Mouse (Mus musculus): ENCODE results near the gene Colgalt2. TPM values are rescaled to one million over a fixed set of nuclear protein-coding genes. Genes with fewer than 3 reads are reported as not detected.
"Not testable (repeated sequence)": the region's sequence is repeated elsewhere in the genome, so short reads cannot be mapped to it uniquely, and the experiment has no call there.

Gene Colgalt2
- 3.7 and 3.9 TPM in 2 replicates for polyA plus RNA-seq (2015; fragmentation: Nextera tagmentation; extraction: Ambion mirVana)

DNA sequence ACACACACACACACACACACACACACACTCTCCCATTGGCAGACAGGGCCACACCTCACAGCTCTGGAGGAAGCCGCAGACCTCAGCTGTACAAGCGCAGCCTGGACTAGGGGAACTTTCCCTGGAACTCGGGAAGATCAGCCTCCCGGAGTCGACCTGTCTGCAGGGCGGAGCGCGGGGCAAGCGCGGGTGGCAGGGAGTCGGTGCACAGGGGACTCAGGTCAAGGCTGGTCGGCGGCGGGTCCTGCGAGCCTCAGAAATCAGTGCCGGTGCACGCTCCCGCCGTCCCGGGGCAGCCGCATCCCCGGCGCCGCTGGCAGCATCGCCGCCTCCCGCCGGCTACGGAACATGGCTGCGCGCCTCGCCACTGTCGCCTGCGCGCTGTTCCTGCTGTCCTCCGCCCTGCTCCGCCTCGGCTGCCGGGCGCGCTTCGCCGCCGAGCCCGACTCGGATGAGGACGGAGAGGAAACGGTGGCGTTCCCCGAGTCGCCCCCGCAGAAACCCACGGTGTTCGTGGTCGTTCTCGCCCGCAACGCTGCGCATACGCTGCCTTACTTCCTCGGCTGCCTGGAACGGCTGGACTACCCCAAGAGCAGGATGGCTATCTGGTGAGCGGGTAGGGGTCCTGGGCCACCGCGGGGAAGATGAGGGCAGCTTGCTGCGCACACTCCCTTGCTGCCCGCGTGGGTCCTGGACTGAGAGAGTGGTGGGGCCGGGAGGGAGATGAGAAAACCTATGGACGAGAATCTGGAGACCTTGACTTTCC lies at the start of gene Colgalt2:
Colgalt2 (plus strand) TSS at position 41 of the 766 bp plus-strand sequence.
- H3K4me1 ChIP-seq: peaks cover 12% of the 10 kb centered on the region
- peak within 1 kb of the TSS; percentile 67 for H3K27ac ChIP-seq (replicated peaks)
- peaks cover 4% of the 10 kb centered on the region; the same call in 1 of the 2 replicates for H3K27me3 ChIP-seq (replicated peaks)
- H3K9ac ChIP-seq (replicated peaks): peak within 1 kb of the TSS; percentile 59
- no peaks in the 10 kb centered on the region for H3K36me3 ChIP-seq
- ATAC-seq (ENCODE audit: low FRiP score): peak; percentile 79
- peak within 1 kb of the TSS; percentile 95 for H3K4me2 ChIP-seq
- peak within 1 kb of the TSS; percentile 69 for H3K4me3 ChIP-seq (replicated peaks)
- H3K9me3 ChIP-seq (replicated peaks): no peaks in the 10 kb centered on the region
- WGBS: under 1% methylated on average over 70 of the region's 70 CpGs

DNA sequence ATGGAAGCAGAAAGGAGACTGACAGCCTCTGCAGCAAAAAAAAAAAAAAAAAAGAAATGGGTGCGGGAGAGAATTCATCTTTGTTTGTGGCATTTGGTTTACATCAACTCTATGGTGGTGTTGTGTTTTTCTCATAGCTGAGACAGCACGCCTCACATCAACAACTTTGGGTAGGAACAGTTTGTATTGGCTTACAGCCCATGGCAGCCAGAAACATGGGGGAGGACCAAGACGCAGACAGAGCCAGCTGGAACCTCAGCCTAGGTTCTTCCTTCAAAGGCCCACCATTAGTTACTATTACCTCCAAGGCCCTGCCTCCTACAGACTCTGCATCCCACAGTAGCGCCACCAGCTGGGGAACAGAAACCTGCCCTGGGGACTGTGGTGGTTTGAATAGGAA lies 42.9 kb upstream of the Colgalt2 start:
- Histone ChIP-seq H3K4me1 (no peaks in the 10 kb centered on the region), H3K4me2 (no peak overlapping the region), H3K27ac (replicated peaks) (no peak overlapping the region), H3K9ac (replicated peaks) (no peak overlapping the region), H3K36me3 (no peaks in the 10 kb centered on the region), H3K9me3 (replicated peaks) (no peaks in the 10 kb centered on the region), H3K27me3 (replicated peaks) (no peaks in the 10 kb centered on the region), H3K4me3 (replicated peaks) (no peak overlapping the region)
- no peak for ATAC-seq (ENCODE audit: low FRiP score)
- 88% methylated on average over 4 of the region's 4 CpGs for WGBS

DNA sequence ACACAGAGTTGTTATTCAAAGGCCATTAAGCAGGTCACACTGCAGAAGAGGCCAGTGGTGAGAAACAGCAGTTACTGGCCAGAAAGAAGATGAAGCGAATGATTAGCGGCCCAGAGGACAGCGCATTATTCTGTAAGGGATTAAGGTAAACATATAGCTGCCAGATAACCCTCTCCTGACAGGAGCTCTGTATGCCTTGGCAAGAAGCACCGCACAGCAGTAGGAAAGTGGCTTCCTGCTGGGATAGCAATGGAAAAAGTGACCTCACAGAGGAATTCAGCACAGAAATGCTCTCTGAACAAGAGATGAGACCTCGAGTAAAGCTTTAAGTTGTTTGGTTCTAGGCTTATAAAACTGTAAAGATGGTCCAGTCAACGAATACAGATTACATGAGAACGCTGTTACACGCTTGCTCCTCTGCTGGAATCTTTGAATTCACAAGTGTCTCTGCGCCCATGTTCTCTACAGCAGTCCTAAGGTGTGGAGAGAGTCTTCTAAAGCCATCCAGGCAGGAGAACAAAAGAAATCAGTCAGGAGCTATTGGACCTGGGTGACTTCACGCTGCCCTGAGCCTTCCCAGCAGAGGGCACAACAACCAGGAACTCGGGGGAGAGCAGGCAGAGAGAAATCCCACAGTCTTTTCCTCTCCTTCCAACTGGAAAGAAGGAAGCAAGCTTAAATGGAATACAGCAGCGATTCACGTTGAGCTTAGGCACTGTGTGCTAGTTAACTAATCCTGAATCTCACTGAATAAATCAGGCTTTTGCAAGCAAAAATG lies 31.1 kb upstream of the Colgalt2 start:
- Histone ChIP-seq H3K9ac (replicated peaks) (no peak overlapping the region), H3K27ac (replicated peaks) (no peak overlapping the region), H3K4me1 (peaks cover 10% of the 10 kb centered on the region), H3K36me3 (no peaks in the 10 kb centered on the region), H3K9me3 (replicated peaks) (no peaks in the 10 kb centered on the region), H3K27me3 (replicated peaks) (no peaks in the 10 kb centered on the region), H3K4me3 (replicated peaks) (no peak overlapping the region), H3K4me2 (no peak overlapping the region)
- WGBS: 52% methylated on average over 13 of the region's 13 CpGs
- ATAC-seq (ENCODE audit: low FRiP score): no peak

GRCm38 (mm10) chr1:152369139-152369538 lies 30.5 kb upstream of the Colgalt2 start:
- Histone ChIP-seq H3K9me3 (replicated peaks) (no peaks in the 10 kb centered on the region), H3K9ac (replicated peaks) (no peak overlapping the region), H3K4me3 (replicated peaks) (no peak overlapping the region), H3K36me3 (no peaks in the 10 kb centered on the region), H3K4me1 (peaks cover 10% of the 10 kb centered on the region), H3K27ac (replicated peaks) (no peak overlapping the region), H3K27me3 (replicated peaks) (no peaks in the 10 kb centered on the region), H3K4me2 (no peak overlapping the region)
- 35% methylated on average over 4 of the region's 4 CpGs for WGBS
- peak; percentile 79; the same call in 1 of the 2 replicates for ATAC-seq (ENCODE audit: low FRiP score)

DNA sequence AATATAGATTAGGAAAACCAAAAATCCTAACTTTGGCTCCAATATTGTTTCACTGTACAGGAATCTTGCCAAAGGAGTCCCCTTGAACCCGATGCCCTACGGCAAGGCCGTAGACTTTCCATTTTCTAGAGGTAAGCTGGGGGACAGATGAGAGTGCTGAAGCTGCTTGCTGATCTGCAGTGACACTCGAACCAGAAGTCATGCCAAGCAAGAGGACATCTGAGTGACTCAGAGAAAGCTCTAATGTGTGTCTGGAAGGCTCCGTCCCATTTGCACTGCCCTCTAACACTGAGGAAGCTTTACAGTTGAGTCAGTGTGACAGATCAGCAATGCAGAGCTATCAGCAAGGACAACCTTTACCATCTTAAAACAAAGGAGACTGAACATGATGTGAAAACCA lies 21.3 kb upstream of the Colgalt2 start:
- no peaks in the 10 kb centered on the region for H3K4me1 ChIP-seq
- H3K4me3 ChIP-seq (replicated peaks): no peak overlapping the region
- no peak overlapping the region for H3K4me2 ChIP-seq
- 91% methylated on average over 5 of the region's 5 CpGs for WGBS
- H3K9me3 ChIP-seq (replicated peaks): no peaks in the 10 kb centered on the region
- no peak overlapping the region for H3K9ac ChIP-seq (replicated peaks)
- ATAC-seq (ENCODE audit: low FRiP score): no peak
- no peak overlapping the region for H3K27ac ChIP-seq (replicated peaks)
- no peaks in the 10 kb centered on the region for H3K27me3 ChIP-seq (replicated peaks)
- H3K36me3 ChIP-seq: no peaks in the 10 kb centered on the region; the same call in 1 of the 2 replicates

DNA sequence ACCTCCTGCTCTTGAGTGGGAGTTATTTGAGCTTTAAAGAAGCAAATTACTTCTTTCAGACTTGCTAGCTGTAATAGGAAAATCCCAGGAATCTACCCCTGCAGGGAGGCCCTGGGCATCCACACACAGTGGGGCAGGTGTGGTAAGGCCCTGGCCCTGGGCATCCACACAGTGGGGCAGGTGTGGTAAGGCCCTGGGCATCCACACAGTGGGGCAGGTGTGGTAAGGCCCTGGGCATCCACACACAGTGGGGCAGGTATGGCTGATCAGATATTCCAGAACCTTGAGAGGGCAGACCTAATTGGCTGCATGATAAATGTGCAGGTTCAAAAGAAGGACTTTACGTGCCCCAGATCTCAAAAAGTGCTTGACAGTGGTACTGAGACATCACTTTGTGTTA lies 15.0 kb upstream of the Colgalt2 start:
- no peaks in the 10 kb centered on the region for H3K9me3 ChIP-seq (replicated peaks)
- H3K4me3 ChIP-seq (replicated peaks): no peak overlapping the region
- H3K27me3 ChIP-seq (replicated peaks): no peaks in the 10 kb centered on the region
- H3K36me3 ChIP-seq: no peaks in the 10 kb centered on the region
- 91% methylated on average over 1 of the region's 1 CpGs for WGBS
- ATAC-seq (ENCODE audit: low FRiP score): no peak
- no peak overlapping the region for H3K4me2 ChIP-seq
- H3K4me1 ChIP-seq: peaks cover 8% of the 10 kb centered on the region
- H3K9ac ChIP-seq (replicated peaks): no peak overlapping the region
- no peak overlapping the region for H3K27ac ChIP-seq (replicated peaks)

GRCm38 (mm10) chr1:152385693-152386092 lies 13.9 kb upstream of the Colgalt2 start:
- Histone ChIP-seq H3K4me3 (replicated peaks) (peak overlapping the region; percentile 91), H3K4me2 (peak overlapping the region; percentile 68), H3K9ac (replicated peaks) (peak overlapping the region; percentile 92)
- H3K9me3 ChIP-seq (replicated peaks); H3K27ac ChIP-seq (replicated peaks); ATAC-seq (ENCODE audit: low FRiP score); H3K4me1 ChIP-seq; H3K36me3 ChIP-seq; H3K27me3 ChIP-seq (replicated peaks): not testable (repeated sequence)
- WGBS: 36% methylated on average over 2 of the region's 4 CpGs

DNA sequence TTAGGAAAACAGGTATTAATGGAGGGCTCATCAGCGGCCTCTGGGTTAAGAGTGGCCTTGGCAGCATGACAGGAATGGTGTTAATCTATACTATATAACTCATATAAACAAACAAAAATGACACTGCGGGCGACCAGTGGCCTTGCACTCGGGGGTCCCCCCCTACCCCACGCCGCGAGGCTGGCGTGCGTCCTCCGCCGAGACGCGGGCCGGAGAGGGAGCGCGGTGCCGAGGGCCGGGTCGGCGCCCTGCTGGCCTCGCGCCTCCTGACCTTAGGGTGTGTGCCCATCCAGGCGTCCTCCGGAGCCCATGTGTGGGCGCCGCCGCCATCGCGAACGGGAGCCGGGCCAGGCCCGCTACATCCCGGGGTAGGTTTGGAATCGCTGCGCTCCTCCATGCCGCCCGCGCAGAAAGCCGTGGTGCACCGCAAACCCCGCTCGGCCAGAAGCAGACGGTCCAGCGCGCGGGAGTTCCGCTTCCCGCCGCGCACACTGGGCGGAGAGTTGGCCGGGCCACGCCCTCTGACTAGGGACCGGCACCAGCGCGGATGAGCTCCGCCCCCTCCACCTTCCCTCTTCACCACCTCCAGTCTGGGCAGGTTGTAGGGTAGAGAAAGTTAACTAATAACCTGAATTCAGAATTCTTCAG lies 13.3 kb upstream of the Colgalt2 start, which contains the start of gene Tsen15:
Tsen15 (minus strand) TSS at position 501 of the 648 bp plus-strand sequence.
- no peak within 1 kb of the TSS for H3K27ac ChIP-seq (replicated peaks)
- peak; percentile 98 for ATAC-seq (ENCODE audit: low FRiP score)
- WGBS: under 1% methylated on average over 57 of the region's 57 CpGs

GRCm38 (mm10) chr1:152389271-152389670 lies 10.4 kb upstream of the Colgalt2 start:
- ATAC-seq (ENCODE audit: low FRiP score): no peak
- H3K4me1 ChIP-seq: peaks cover 8% of the 10 kb centered on the region
- no peak overlapping the region for H3K9ac ChIP-seq (replicated peaks)
- H3K4me3 ChIP-seq (replicated peaks): no peak overlapping the region
- H3K27ac ChIP-seq (replicated peaks): no peak overlapping the region
- no peaks in the 10 kb centered on the region for H3K9me3 ChIP-seq (replicated peaks)
- no peak overlapping the region for H3K4me2 ChIP-seq
- H3K36me3 ChIP-seq: no peaks in the 10 kb centered on the region
- H3K27me3 ChIP-seq (replicated peaks): no peaks in the 10 kb centered on the region

More for the DNA sequence above, 13.3 kb upstream of the Colgalt2 start, which contains the start of gene Tsen15:
- H3K4me2 ChIP-seq: peak within 1 kb of the TSS; percentile 68
- H3K27me3 ChIP-seq (replicated peaks): no peaks in the 10 kb centered on the region
- no peaks in the 10 kb centered on the region for H3K36me3 ChIP-seq
- peak within 1 kb of the TSS; percentile 91 for H3K4me3 ChIP-seq (replicated peaks)
- no peaks in the 10 kb centered on the region for H3K9me3 ChIP-seq (replicated peaks)
- peaks cover 8% of the 10 kb centered on the region for H3K4me1 ChIP-seq
- H3K9ac ChIP-seq (replicated peaks): peak within 1 kb of the TSS; percentile 92

DNA sequence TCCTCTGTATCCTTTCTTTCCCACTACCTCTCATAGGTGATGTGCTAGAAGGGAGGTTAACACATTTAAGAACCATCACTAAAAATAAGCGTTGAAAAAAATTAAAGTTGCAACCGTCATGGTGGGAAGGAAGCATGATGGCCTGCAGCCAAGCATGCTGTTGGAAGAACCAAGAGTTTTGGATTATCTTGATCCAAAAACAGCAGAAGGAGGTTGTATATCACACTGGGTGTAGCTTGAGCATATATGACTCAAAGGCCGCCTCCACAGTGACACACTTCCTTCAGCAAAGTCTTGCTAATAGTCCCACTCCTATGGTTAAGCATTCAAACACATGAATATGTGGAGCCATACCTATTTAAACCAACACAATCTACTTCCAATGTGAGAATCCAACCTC lies 5.5 kb upstream of the Colgalt2 start:
- Histone ChIP-seq H3K9ac (replicated peaks) (no peak overlapping the region), H3K36me3 (no peaks in the 10 kb centered on the region), H3K4me1 (no peaks in the 10 kb centered on the region), H3K4me2 (no peak overlapping the region), H3K4me3 (replicated peaks) (no peak overlapping the region), H3K9me3 (replicated peaks) (no peaks in the 10 kb centered on the region), H3K27me3 (replicated peaks) (no peaks in the 10 kb centered on the region; the same call in 1 of the 2 replicates), H3K27ac (replicated peaks) (no peak overlapping the region)
- 97% methylated on average over 3 of the region's 3 CpGs for WGBS
- ATAC-seq (ENCODE audit: low FRiP score): no peak

DNA sequence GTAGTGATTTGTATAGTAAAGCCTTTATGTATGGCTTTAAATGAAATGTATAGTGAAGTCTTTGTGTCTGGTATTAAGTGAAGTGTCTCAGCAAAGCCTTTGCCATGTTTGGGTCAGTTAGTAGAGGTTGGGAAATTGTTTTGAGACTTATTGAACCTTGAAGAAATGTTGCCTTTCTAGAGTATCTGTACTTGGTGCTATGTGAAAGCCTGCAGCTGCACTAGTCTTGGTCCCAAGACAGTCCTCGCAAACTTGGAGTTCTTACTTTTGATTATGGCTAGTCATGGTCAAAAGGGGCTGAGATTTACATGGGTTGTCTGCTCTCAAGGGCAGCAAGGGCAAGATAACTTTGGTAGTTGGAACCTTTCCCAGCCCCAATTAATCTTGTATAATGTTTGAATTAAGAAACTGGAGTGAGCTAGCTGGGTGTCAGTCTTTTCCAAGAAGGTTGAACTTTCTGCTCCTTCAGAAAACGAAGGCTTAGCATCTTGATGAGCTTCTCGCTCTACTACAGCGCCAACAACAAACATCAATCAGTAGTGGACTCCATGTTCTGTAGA lies 4.6 kb upstream of the Colgalt2 start:
- H3K9me3 ChIP-seq (replicated peaks): no peaks in the 10 kb centered on the region
- H3K4me1 ChIP-seq: no peaks in the 10 kb centered on the region; the same call in 1 of the 2 replicates
- H3K9ac ChIP-seq (replicated peaks): no peak overlapping the region
- H3K27ac ChIP-seq (replicated peaks): no peak overlapping the region
- no peaks in the 10 kb centered on the region; the same call in 1 of the 2 replicates for H3K27me3 ChIP-seq (replicated peaks)
- no peaks in the 10 kb centered on the region for H3K36me3 ChIP-seq
- no peak overlapping the region for H3K4me3 ChIP-seq (replicated peaks)
- no peak overlapping the region for H3K4me2 ChIP-seq
- WGBS: 87% methylated on average over 4 of the region's 4 CpGs
- no peak for ATAC-seq (ENCODE audit: low FRiP score)
